Mouse (Mus musculus) right cerebral cortex, adult 18-20 months (tissue): ENCODE results near the gene 1600015I10Rik.
A peak's percentile ranks its signal among the peaks of the same experiment; 100 is the strongest.
"Not testable (repeated sequence)": the region's sequence is repeated elsewhere in the genome, so short reads cannot be mapped to it uniquely, and the experiment has no call there.

Source experiments
- DNase-seq: peaks from one replicate; pipeline ENCODE4 v3.0.0; 2022; ENCODE audit warnings: mixed read lengths

The 1600015I10Rik gene

DNA sequence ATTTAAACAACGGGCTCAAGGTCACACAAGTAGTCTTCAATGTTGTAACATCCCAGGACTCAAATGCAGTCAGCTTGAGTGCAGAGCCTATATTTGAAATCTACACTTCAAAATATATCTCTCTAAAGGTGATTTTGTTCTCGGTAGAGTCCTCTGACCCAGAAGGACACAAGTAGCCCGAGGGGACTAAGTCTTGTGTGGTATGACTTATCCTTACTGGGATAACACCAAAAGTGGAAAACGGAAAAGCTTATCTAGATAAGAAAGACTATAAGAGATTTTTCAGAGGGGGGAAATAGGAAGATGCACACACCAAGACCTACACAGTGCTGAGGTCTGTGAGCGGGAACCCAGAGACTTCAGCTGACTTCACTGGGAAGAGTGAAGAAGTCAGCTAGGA is at the start of gene 1600015I10Rik:
TSS of gene 1600015I10Rik (plus strand) at position 301 of the 400 bp plus-strand sequence.
- no peak for DNase-seq

DNA sequence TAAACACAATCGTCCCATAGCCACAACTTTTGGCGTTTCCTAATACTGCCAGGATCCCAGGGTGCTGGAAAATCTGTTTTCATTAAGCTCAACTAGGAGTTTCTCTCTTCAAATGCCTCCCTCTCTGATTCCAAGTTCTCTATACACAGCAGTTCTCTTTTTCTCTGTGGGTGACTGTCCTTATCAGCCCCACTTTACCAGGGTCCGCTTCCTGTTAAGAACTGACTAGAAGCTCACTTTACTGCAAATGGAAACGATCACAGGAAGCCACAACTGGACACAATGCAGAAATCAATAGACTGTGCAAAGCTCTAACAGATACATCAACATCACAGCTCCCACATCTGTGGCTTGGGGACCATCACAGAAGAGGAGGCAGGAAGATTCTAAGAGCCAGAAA is 35.5 kb upstream of the 1600015I10Rik start:
- no peak for DNase-seq

DNA sequence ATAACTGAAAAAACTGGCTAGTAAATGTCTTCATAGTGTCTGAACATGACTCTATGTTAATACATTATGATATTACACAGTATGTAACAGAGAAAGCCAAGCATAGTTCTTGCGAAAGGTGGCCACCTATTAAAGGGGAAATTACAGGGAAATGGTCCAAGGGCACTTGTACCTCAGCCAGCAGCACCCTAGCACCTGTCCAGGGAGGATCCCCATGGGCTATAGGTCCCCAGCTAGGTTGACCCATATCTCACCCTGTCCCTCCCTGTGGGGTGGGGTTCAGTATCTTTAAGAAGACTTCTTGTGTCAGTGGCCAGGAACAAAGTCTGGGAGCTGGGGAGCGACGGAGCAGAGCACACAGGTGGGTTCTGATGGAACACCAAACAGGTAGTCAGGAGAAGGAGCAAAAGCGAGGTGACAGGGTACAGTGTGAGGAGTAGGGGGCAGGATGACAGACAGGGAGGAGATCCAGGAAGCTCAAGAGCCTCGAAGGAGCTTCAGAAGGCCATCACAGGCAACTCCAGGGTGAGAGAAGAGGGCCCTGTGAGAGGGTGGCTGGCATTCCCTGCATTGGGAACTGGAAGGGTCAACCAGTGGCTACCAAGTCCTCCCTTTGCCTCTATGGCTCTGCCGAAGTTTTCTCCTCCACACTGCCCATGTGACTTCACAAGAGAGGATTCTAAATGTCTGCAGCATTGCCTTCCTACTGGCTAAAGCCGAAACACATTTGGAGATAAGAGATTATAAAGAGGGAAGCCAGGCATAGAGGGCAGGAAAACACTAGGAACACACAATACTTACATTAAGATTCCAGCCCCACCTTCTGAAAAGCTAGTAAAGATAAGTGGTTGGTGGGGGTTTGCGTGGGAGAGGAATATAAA is 34.5 kb upstream of the 1600015I10Rik start:
- DNase-seq: no peak

DNA sequence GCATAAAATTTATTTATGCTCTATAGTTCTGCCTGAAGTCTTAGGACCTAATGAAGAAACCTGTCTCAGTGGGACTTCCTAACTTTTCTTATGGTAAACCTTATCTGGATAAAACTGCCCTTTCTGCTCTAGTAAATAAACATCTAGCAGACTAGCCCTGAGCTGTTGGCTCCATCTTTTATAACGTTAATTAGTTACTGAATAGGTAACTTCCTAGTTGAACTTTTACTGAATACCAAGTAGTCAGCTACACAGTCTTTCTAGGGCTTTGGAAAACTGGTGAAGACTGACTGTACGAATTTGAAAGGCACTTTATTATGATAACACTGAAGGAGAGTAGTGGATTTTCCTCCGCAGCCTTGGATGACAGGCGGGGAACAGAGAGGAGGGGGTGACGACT is 33.8 kb upstream of the 1600015I10Rik start:
- DNase-seq: no peak

DNA sequence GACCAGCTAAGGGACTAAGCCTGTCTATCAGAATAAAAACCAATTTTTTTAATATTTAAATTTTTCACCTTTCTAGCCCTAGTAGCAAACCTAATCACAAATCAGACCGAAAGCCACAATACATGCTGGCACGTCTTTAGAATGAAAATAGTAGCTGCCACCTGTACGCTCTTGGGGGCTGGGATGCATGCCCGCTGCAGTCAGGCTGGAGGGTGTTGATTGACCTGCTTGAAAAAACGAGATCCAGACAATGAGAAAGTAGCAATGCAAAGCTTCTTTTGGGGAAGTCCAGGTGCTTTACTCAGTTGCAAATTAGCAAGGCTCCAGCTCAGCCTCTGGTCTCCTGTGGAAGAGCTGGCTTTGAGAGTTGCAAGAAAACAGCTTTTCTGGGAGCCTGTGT is 32.7 kb upstream of the 1600015I10Rik start:
- no peak for DNase-seq

DNA sequence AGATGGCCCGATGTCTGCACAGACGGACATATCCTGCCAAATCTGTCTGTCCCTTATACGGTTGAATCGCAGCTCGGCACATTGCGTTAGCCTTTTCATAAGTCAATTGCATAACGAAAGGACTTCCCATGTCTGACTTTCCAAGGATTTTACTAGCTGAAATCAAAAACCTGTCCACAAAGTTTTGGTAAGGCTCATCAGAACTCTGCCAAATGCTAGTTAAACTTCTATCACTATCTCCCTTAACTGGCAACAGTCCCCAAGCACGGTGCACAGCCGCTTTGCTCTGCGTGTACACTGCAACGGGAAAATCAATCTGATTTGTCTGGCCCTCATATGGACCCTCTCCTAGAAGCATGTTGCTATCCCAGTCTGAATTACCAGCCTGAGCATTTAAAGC is 28.4 kb upstream of the 1600015I10Rik start:
- DNase-seq: not testable (repeated sequence)

DNA sequence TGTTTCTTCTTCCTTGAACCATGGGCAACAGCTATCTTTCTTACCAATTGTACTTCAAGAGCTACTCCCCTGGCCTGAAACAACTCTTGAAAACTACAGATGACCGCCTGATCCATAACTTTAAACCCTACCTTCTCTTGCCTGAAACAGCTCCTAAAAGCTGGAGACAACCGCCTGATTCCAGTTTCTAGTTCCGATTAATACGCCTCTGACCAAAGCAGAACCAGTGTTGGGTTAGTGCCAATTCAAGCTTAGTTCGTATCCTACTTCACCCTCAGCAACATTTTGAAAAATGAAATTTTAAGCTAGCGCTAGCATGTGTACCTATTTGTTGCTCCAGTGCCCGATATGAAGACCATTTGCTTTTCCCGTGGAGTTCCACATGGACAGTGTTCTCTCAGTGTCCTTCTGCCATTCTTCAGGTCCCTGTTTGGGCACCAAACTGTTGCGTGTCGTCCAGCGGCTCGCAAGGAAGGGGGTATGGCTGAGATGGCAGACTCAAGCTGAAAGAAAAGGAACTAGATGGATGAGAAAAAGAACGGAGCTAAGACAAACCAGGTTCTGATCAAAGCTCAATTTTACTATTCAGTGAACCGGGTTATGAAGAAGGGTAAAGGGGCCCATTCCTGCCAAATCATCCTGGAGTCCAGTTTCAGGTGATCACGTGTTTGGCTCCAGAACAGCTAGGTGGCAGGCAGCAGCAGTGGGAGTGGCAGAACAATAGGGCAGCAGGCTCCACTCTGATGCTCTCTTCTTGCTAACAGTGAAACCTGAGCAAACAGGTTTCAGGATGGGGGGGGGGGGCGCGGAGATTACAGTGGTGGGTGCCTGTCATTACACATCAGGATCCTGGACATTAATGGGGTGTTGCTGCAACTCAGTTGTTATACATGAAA is 26.9 kb upstream of the 1600015I10Rik start:
- no peak for DNase-seq

DNA sequence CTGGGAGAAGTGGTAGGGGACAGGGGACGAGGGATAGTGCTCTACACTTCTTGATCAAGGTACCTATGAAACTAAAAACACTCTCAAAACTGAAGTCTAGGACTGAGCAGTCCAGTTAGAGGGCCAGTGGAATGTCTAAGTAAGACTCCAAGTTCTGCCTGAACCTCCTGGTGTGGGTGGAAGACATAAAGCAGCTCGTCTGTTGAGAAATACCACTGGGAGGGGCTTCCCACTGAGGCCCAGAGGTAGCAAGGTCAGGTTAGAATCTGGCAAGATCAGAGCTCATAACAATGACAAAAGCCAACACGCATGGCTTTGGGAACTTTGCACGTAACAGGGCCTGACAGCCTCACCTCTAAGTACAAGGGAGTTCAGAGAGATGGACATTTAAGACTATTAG is 26.3 kb upstream of the 1600015I10Rik start:
- no peak for DNase-seq

DNA sequence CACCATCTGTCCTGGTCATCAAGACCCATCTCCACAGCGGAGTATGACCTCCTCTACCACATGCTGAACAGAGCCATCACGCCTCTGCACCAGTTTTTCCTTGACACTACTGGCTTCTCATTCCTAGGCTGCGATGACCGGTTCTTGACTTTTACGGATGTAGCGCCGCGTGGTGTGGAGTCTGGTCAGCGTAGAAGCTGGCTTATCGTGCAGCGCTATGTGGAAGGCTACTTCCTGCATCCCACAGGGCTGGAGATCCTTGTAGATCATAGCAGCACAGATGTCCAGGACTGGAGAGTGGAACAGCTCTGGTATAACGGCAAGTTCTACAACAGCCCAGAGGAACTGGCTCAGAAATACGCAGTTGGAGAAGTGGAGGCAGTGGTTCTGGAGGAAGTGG is 24.1 kb upstream of the 1600015I10Rik start:
- DNase-seq: no peak

DNA sequence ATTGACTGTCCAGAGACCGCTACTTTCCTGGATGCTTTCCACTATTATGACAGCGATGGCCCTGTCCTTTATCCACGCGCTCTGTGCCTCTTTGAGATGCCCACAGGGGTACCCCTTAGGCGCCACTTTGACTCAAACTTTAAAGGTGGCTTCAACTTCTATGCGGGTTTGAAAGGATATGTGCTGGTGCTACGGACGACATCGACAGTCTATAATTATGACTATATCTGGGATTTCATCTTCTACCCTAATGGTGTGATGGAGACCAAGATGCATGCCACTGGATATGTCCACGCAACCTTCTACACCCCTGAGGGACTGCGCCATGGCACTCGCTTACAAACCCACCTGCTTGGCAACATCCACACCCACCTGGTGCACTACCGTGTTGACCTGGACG is 23.3 kb upstream of the 1600015I10Rik start:
- DNase-seq: no peak

DNA sequence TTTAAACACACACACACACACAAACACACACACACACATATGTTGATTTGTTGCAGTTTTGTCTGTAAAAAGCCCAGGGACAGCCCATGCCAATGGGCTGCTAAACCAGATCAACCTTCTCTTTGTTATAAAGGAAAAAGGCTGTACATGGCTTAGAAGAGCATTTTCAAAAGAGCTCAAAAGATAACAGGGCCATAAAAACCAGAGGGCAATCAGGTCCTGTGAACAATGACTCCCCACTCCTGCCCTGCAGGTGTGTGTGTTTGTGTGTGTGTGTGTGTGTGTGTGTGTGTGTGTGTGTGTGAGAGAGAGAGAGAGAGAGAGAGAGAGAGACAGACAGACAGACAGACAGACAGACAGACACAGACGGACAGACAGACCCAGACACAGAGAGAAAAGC is 20.5 kb upstream of the 1600015I10Rik start:
- DNase-seq: no peak

DNA sequence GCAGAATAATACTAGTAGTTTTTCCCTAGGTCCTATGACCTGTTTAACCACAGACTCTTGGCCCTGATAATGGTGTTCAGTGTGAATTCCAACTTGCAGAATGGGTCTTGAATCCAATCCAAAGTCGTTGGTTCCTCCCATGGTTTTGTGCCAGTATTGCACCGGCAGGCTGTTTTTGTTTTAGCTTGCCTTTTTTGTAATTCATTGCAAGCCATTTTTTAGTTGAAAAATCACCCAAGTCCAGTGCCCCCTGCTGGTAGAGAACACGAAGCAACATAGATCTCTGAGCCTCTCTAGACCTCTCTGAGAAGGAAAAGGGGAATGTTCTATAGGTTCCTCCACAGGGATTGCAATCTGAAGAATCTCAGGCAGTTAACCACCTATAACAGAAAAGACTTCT is 17.7 kb upstream of the 1600015I10Rik start:
- DNase-seq: no peak

DNA sequence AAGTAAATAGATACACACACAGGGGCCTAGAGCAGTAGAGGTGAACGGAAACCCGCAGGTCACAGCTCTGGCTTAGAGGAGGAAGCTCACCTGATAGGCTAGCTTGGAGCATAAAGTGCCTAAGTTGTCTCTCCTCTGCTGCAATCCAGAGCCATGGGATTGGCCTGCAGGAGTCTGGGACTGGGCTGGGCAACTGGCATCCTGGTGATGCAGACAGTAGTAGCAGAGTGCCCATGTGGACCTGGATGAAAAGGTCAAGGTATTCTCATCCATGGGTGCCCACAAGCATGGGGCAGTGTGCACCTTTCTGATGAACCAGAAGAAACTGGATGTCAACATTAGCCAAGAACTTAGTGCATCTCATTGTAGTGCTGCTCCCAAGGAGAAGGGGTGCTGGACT is 16.1 kb upstream of the 1600015I10Rik start:
- DNase-seq: no peak

DNA sequence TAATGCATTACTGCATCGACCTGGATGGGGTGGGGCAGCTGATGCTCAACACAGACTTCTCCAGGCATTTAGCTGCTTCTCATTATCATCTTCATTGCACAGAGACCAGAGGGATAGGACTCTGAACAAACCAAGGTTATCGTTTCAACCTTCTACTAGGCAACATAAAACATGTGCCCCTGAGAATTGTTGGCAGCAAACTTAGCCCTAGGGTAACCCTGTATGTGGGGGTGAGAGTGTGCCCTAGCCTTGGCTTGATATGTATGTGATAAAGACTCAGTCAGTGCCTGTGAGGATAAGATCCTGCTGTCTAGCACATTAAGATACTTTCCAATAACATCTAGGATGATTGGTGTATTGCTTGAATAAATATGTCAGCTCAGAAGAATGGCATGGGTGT is 19.9 kb downstream of the 1600015I10Rik start:
- no peak for DNase-seq

DNA sequence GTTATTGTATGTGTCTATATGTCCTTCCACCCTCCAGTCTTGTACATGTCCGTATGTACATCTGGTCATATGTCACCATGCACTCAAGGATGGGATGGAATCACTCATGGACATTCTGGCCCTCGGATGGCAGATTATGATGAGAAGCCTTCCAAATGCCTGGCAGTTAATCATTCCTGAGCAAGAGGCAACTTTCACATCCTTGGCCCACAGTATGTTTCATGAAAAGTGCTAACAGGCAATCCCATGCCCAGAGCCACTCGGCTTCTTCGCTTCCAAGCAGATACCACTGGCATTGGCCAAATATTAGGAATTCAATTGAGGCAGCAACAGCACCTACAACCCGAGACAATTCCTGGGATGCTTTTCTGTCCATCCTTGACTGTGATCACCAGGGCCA is 21.0 kb downstream of the 1600015I10Rik start:
- no peak for DNase-seq

DNA sequence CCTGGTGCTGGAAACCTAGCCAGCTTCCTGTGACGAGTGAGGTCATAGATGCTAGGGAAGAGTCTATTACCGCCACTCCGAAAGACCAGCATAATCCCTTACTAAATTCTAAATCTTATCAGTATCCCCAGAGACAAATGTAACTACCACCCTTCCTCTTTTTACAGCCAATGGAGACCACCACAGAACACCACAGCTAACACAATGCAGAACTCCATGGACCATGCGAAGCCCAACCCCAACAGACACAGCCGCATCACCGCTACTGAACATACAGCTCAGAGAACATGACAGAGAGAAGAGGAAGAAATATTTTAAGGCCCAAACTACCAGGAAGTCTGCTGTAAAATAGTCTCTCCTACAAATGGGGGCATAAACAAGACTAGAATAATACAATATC is 21.9 kb downstream of the 1600015I10Rik start:
- DNase-seq: no peak

DNA sequence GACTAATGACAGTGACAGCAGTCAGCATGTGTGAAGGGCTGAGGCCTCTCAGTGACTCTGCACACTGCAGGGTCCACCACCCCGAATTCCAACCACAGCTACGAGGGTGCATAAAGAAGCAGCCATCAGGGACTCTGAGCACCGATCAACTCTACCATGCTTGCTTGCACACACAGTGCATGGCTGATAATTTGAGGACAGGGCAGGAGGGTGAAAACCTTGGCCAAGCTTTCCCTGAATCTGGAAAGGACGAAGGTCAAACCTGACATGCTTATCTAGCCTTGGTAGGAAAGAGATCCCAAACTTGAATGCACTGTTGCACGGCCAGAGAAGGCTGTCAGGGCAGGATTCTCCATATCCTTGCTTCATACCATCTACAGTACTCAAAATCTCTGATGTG is 23.5 kb downstream of the 1600015I10Rik start:
- DNase-seq: no peak

DNA sequence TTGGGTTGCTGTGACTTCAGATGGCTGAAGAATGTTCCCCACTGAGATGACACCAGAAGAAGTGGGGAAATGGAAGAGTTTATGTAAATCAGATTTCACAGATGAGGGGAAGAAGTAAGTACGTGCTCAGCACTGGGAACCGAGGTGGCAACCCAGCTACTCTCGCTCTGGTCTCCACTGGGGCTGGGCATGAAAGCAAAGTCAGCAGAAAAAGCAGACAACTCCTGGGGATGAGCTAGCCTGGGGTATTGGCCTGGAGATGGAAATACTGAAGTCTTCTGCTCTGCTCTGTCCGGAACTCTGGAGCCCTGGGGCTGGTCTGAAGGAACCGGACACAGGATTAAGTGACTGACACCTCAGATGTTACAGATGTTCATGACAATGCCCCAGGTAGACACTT is 24.5 kb downstream of the 1600015I10Rik start:
- no peak for DNase-seq

DNA sequence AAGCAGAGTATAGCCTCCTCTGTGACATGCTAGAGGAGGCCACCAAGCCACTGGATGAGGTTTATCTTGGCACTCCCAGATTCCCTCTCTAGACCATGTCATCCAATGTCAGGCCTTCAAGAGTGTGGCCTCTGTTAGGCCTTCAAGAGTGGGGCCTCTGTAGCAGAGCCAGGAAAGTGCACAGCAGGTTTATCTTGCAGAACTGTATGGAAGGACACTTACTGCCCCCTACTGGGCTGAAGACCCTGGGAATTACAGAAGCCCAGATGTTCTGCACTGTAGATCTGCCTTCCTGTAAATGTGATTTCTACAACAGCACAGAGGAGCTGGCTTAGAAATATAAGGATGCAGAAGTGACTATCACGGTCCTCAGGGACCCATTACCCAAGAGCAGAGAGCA is 25.3 kb downstream of the 1600015I10Rik start:
- DNase-seq: peak; percentile 9

DNA sequence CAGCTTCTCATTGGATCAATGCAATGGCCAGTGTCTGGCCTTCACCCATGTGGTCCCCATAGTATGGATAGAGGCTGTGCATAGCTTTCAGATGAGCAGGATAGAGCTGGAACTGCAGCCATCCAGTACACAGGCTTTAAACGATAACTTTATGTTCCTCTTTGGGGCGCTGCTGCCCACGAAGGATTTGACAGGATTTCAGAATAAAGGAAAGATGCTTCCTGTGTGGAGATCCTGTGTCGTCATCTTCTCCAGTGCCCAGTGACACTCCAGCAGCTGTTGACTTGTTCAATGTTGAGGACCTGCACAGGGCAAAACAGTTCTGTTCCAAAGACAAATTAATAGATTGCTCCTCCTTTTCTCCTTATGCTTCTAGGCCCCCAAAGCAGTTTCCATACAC is 27.1 kb downstream of the 1600015I10Rik start:
- DNase-seq: no peak

DNA sequence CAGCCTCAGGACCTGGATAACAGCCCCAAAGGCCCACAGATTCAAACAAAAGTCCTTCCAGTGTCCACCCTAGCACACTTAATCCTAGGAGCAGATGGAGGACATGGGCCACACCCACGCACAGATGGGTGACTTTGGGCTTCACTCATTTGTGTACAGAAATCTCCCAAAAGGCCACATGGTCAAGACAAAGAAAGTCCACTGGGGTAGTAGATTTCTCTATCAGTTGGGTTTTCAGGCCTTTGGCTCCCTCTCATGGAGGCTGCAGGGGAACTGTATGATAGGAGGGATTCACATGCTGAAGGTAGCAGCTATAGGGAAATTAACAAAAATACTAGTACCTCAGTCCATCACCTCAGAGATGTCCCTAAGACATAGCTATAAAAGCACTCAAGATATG is 28.4 kb downstream of the 1600015I10Rik start:
- DNase-seq: peak; percentile 4

DNA sequence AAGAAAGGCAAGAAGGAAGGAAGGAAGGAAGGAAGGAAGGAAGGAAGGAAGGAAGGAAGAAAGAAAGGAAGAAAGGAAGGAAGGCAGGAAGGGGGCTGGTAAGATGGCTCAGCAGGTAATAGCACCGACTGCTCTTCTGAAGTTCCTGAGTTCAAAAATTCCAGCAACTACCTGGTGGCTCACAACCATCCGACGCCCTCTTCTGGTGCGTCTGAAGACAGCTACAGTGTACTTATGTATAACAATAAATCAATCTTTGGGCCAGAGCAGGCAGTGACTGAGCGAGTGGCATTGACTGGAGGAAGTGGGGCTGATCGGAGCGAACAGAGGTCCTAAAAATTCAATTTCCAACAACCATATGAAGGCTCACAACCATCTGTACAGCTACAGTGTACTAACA is 29.5 kb downstream of the 1600015I10Rik start:
- peak; percentile 10 for DNase-seq

DNA sequence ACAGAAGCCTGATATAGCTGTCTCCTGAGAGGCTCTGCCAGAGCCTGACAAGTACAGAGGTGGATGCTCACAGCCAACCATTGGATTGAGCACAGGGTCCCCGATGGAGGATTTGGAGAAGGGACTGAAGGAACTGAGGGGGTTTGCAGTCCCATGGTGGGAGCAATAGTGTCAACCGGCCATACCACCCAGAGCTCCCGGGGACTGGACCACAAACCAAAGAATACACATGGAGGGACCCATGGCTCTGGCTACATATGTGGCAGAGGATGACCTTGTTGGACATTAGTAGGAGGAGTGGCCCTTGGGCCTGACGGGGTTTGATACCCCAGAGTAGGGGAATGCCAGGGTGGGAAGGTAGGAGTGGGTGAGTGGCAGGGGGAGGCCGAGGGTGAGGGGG is 37.0 kb downstream of the 1600015I10Rik start:
- DNase-seq: not testable (repeated sequence)

DNA sequence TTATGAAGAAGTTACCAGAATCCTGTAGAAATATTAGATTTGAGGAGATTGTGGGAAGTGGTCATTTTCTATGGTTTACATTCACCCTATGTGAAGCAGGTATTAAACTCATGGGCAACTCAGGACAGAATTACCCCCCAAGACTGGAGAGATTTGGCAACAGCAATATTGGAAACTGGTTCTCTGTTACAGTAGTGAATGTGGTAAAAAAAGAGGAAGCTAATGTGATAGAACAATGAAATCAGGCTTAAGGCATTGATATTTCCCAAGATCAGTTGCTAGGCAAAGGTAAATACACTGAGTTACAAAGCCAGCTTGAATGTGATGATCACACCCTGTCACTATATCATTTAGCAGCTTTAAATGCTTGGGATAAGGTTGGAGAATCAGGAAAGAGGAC is 38.2 kb downstream of the 1600015I10Rik start:
- no peak for DNase-seq
